Mouse (Mus musculus): ENCODE measurements around the gene Dusp12.

DNA sequence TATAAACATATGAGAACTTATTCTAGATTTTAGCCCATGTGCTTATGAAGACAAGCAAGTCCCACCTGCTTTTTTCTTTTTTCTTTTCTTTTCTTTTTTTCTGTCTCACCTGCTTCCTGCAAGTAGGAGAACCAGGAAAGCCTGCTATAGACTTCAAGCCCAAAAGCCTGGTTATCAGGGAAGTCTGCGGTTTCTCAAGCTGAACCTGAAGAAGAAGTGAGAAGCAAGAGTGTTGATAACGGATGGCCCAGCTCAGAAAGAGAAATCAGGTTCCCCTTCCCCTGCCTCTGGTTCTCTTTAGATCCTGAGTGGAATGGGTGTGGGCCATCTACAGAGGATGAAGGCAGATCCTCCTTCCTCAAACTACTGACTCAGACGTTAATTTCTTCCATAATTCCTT is 46.7 kb upstream of the Dusp12 start:
- TF ChIP-seq TAL1 (IDR thresholded peaks at IDR 0.05; ENCODE audit: low read length) (no peak), GATA1 (IDR thresholded peaks at IDR 0.05; ENCODE audit: low read length) (no peak)
